Mouse (Mus musculus) limb, embryonic 11.5 days (tissue): ENCODE measurements around the gene Smu1. TPM values are rescaled to one million over a fixed set of nuclear protein-coding genes. Genes with fewer than 3 reads are reported as not detected.
"Not testable (repeated sequence)": the region's sequence is repeated elsewhere in the genome, so short reads cannot be mapped to it uniquely, and the experiment has no call there.

Experiments
- ATAC-seq: fragments of 200-750 bp; cut with Nextera tagmentation; 2 replicates; pipeline ENCODE4 v1.8.0; 2017; ENCODE audit warnings: low read depth; ENCODE audit not compliant: insufficient number of reproducible peaks, low FRiP score, low TSS enrichment
- DNase-seq: peaks from one replicate; pipeline ENCODE4 v3.0.0-alpha.2; 2015; ENCODE audit warnings: low spot score
- H3K27ac ChIP-seq: fragments of 300-500 bp; sonication (generic); replicated peaks from 2 replicates; pipeline ENCODE4 v1.5.1; 2014; ENCODE audit warnings: low read depth, mild to moderate bottlenecking, low read length
- H3K27me3 ChIP-seq: fragments of 300-500 bp; sonication (generic); 2 replicates; pipeline ENCODE4 v1.6.1; 2014; ENCODE audit warnings: mild to moderate bottlenecking, low read length, mixed read lengths; ENCODE audit not compliant: control insufficient read depth, insufficient read depth
- H3K36me3 ChIP-seq: fragments of 300-500 bp; sonication (generic); 2 replicates; pipeline ENCODE4 v1.6.1; 2014; ENCODE audit warnings: mild to moderate bottlenecking, low read length, moderate library complexity, mixed read lengths; ENCODE audit not compliant: control insufficient read depth, insufficient read depth
- H3K4me1 ChIP-seq: fragments of 300-500 bp; sonication (generic); 2 replicates; pipeline ENCODE4 v1.6.1; 2014; ENCODE audit warnings: low read length, mixed read lengths; ENCODE audit not compliant: control insufficient read depth, insufficient read depth
- H3K4me2 ChIP-seq: fragments of 300-500 bp; sonication (generic); 2 replicates; pipeline ENCODE4 v1.6.1; 2014; ENCODE audit warnings: low read depth, mild to moderate bottlenecking, moderate library complexity; ENCODE audit not compliant: severe bottlenecking
- H3K4me3 ChIP-seq: fragments of 300-500 bp; sonication (generic); 2 replicates; pipeline ENCODE4 v1.5.1; 2014; ENCODE audit warnings: low read depth, low read length
- H3K9ac ChIP-seq: fragments of 300-500 bp; sonication (generic); 2 replicates; pipeline ENCODE4 v1.6.1; 2014; ENCODE audit warnings: mild to moderate bottlenecking, low read length
- H3K9me3 ChIP-seq: fragments of 300-500 bp; sonication (generic); 2 replicates; pipeline ENCODE4 v1.6.1; 2016; ENCODE audit warnings: low read length; ENCODE audit not compliant: control insufficient read depth
- whole genome bisulfite sequencing: fragments of 180-500 bp; shearing (Covaris S2); extraction: QIAGEN DNeasy Blood & Tissue Kit; methylation state at CpG from one replicate; pipeline ENCODE4 v1.1.7; 2014; 5-methylcytosine and 5-hydroxymethylcytosine counted together
- polyA plus RNA-seq: library from polyadenylated mRNA; unstranded; fragments of >200 nt; fragmentation: Nextera tagmentation; extraction: Ambion mirVana; gene quantifications from 2 replicates; pipeline ENCODE4 v1.2.1, GENCODE M21; 2014

The Smu1 gene
- 183 and 185 TPM in 2 replicates for polyA plus RNA-seq

DNA sequence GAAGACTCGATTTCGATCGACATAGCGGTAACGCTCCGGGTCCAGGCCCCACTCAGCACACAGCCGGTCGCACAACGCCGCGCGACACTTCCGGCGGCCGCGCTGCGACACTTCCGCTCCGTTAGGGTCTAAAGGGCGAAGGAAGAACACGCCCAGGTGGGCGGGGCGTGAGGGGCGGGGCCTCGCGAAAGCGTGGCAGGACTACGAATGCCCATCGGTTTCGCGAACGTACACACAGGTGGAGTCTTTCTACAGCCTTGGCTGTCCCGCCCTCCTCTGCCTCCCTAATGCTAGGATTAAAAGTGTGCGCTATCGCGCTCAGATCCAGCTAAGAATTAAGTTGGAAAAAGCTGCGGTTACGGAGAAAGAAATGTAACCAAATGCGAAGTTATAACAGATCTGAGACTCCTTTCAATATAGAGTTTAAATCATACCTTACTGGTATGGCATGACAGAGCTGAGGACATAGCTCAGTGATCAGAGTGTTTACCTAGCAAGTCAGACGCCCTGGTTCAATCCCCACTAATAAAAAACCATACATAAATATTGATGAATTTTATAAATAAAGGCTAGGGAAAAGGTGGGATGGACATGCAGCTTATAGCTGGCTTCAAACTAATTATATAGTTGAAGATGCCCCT lies at the start of gene Smu1:
Gene Smu1, minus strand, starts transcription at position 144 of the 641 bp plus-strand sequence.
- Histone ChIP-seq H3K36me3 (peaks cover 5% of the 10 kb centered on the region; the same call in 1 of the 2 replicates), H3K4me3 (peak within 1 kb of the TSS; percentile 100), H3K27ac (no peak within 1 kb of the TSS), H3K4me1 (no peaks in the 10 kb centered on the region), H3K9me3 (no peaks in the 10 kb centered on the region), H3K4me2 (peak within 1 kb of the TSS; percentile 71), H3K27me3 (no peaks in the 10 kb centered on the region), H3K9ac (peak within 1 kb of the TSS; percentile 89)
- DNase-seq (peak; percentile 99), ATAC-seq (peak; percentile 98)
- 2% methylated on average over 40 of the region's 40 CpGs for WGBS

DNA sequence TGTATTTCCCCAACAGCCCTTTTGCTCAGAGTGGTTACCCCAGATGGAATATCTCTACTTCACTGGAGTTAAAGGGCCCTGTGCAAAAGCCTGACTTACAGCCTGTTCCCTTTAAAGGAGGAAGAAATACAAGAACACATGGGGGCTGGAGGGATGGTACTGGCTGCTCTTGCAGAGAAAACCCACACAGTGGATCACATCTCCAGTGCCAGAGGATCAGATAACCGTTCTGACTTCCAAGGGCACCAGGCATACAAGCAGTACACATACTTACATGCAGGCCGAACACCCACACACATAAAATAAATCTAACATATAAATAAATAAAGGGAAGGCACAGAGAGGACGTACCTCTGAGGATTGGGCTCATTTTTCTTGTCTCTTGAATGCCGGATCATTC lies 49.7 kb upstream of the Smu1 start:
- DNase-seq: no peak
- Histone ChIP-seq H3K36me3 (peaks cover 13% of the 10 kb centered on the region; the same call in 1 of the 2 replicates), H3K9me3 (no peaks in the 10 kb centered on the region), H3K4me1 (no peaks in the 10 kb centered on the region), H3K4me3 (no peak overlapping the region), H3K27ac (no peak overlapping the region), H3K4me2 (no peak overlapping the region), H3K27me3 (no peaks in the 10 kb centered on the region), H3K9ac (no peak overlapping the region)
- 89% methylated on average over 4 of the region's 4 CpGs for WGBS
- no peak for ATAC-seq

DNA sequence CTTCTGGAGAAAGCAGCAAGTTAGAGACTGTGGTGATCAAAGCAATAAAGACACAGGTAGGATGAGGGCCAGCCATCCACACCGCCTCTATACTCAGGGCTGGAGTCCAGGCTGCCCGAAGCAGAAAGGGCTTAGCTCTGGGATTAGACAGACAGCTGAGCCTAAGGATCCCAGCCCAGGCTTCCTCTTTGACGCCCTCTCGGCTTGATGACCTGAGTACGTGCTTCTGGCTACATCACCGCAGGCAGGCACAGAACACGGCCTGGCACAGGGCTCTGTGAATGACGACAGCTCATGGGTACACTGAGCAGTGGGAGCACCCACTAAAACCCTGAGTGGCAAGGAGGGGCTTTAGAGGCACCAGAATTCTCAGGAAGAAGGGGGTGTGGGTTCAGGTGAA lies 47.7 kb upstream of the Smu1 start:
- no peak overlapping the region for H3K9ac ChIP-seq
- no peak for ATAC-seq
- no peaks in the 10 kb centered on the region for H3K9me3 ChIP-seq
- H3K27ac ChIP-seq: no peak overlapping the region
- no peaks in the 10 kb centered on the region for H3K27me3 ChIP-seq
- H3K4me2 ChIP-seq: no peak overlapping the region
- H3K36me3 ChIP-seq: peaks cover 7% of the 10 kb centered on the region; the same call in 1 of the 2 replicates
- H3K4me1 ChIP-seq: no peaks in the 10 kb centered on the region
- 88% methylated on average over 8 of the region's 8 CpGs for WGBS
- no peak for DNase-seq
- no peak overlapping the region for H3K4me3 ChIP-seq

DNA sequence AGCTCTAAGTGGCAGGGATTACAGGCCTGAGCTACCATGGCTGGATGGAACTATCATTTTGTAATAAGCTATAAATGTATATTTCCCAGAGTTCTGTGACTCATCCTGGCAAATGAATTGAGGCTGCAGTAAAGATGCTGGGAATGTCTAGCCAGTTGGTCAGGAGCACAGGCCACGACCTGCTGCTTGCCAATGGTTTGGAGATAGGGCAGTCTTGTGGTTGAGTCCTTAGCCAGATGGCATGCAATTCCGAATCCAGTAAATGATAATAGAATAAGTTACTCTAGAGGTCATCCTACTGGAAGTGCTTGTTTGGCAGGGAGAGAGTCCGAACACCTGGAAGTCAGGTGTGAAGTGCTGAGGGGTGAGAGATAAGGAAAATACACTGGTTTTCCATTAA lies 45.1 kb upstream of the Smu1 start:
- no peak overlapping the region for H3K27ac ChIP-seq
- no peak overlapping the region for H3K4me3 ChIP-seq
- H3K27me3 ChIP-seq: no peaks in the 10 kb centered on the region
- no peak for DNase-seq
- H3K9me3 ChIP-seq: no peaks in the 10 kb centered on the region
- H3K4me2 ChIP-seq: no peak overlapping the region
- H3K9ac ChIP-seq: no peak overlapping the region
- no peaks in the 10 kb centered on the region for H3K4me1 ChIP-seq
- 90% methylated on average over 3 of the region's 3 CpGs for WGBS
- no peak for ATAC-seq
- H3K36me3 ChIP-seq: peaks cover 7% of the 10 kb centered on the region; the same call in 1 of the 2 replicates

DNA sequence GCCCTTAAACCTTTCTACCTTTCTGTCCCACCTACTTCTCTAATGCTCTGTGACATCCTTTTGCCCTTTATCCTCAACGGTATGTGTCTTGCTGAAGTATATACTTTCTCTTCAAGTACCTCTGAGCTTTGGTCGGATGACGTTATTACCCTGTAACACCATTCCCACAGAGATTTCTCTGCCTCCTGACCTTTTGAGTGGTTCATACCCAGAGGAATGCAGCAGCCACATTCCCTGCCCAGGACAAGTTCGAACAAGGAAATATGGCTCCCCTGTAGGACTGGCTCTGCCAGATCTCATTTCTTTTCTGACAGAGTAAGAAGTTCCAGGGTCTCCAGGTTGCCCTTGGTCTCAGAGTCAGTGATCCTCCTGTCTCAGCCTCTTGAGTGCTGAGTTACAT lies 44.2 kb upstream of the Smu1 start:
- 89% methylated on average over 4 of the region's 4 CpGs for WGBS
- Histone ChIP-seq H3K27ac (no peak overlapping the region), H3K27me3 (no peaks in the 10 kb centered on the region), H3K4me1 (no peaks in the 10 kb centered on the region), H3K9me3 (no peaks in the 10 kb centered on the region), H3K36me3 (peaks cover 5% of the 10 kb centered on the region; the same call in 1 of the 2 replicates), H3K9ac (no peak overlapping the region), H3K4me2 (no peak overlapping the region), H3K4me3 (no peak overlapping the region)
- ATAC-seq (no peak), DNase-seq (no peak)

DNA sequence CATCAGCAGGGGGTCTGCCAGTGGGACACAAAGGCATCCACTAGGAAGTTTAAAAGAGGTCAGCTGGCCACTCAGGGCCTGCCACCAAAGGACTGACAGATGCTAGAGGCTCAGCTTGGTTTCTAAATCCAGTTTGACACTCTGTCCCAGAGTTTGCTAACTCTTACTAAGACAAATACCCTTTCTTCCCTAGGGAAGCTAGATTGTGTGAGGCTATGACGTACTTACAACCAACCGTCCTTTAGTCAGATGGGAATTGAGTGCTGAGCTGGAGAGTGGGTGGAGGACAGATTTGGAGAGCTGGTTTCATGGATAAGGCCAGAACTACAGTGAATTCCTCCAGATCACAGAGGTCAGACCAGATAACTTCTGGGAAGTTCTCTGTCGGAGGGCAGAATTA lies 43.1 kb upstream of the Smu1 start:
- Histone ChIP-seq H3K27me3 (no peaks in the 10 kb centered on the region), H3K36me3 (peaks cover 2% of the 10 kb centered on the region; the same call in 1 of the 2 replicates), H3K9ac (no peak overlapping the region), H3K27ac (no peak overlapping the region), H3K4me1 (no peaks in the 10 kb centered on the region), H3K4me2 (no peak overlapping the region), H3K4me3 (no peak overlapping the region), H3K9me3 (no peaks in the 10 kb centered on the region)
- WGBS: 87% methylated on average over 3 of the region's 3 CpGs
- ATAC-seq (no peak), DNase-seq (no peak)

DNA sequence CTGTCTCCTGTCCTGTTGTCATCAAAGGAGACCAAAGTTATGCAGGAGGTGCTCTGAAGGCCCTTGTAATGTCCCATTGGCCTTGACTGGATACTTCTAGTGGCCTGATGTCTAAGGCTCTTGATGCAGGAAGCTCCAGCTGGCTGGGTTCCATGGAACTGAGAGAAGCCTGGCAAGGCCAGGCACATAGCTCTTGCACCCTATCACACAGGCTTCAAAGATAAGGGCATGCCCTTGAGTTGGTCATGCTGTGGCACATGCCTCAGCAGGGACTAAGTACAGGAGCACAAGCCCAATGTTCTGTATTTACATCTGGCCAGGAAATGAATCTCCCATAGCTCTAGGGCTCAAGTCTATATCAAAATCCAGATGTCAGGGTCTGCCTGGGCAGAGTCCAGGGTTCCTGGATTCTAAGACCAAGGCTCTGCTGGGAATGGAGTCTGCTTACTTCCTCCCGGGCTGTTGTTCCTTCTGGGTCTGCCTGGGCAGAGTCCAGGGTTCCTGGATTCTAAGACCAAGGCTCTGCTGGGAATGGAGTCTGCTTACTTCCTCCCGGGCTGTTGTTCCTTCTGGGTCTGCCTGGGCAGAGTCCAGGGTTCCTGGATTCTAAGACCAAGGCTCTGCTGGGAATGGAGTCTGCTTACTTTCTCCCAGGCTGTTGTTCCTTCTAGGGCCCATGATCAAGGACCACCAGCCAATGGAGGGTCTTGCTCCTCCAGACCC lies 41.3 kb upstream of the Smu1 start:
- WGBS: 100% methylated on average over 1 of the region's 2 CpGs
- H3K27ac ChIP-seq, H3K4me2 ChIP-seq, H3K27me3 ChIP-seq, H3K4me1 ChIP-seq, ATAC-seq, H3K9ac ChIP-seq, H3K36me3 ChIP-seq, H3K4me3 ChIP-seq, H3K9me3 ChIP-seq, DNase-seq: not testable (repeated sequence)

DNA sequence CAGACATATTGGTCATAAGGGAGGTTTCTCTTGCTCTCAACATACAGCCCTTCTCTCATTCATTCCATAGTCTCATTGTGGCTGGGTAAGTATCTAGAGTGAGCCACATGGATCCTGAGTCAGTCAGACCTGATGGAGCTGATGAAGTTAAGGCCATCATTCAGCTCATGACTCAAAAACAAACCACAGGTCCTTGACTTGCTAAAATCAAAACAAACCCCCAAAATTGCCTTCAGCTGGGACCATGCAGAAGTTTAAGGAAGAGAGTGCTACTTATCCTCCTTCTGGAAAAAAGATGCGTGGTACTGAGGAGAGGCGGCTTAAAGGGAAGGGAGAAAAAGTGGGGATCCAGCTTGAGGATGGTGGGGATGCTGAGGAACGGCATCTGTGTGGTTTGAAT lies 38.0 kb upstream of the Smu1 start:
- 92% methylated on average over 3 of the region's 3 CpGs for WGBS
- no peak for DNase-seq

More for the DNA sequence above, 38.0 kb upstream of the Smu1 start:
- Histone ChIP-seq H3K27me3 (no peaks in the 10 kb centered on the region), H3K4me3 (no peak overlapping the region), H3K27ac (no peak overlapping the region), H3K4me2 (no peak overlapping the region), H3K4me1 (no peaks in the 10 kb centered on the region), H3K36me3 (no peaks in the 10 kb centered on the region), H3K9me3 (no peaks in the 10 kb centered on the region; the same call in 1 of the 2 replicates), H3K9ac (no peak overlapping the region)
- no peak for ATAC-seq
